Comparison of ENCODE assay signal across 10 mouse cellular contexts in the genomic region with DNA sequence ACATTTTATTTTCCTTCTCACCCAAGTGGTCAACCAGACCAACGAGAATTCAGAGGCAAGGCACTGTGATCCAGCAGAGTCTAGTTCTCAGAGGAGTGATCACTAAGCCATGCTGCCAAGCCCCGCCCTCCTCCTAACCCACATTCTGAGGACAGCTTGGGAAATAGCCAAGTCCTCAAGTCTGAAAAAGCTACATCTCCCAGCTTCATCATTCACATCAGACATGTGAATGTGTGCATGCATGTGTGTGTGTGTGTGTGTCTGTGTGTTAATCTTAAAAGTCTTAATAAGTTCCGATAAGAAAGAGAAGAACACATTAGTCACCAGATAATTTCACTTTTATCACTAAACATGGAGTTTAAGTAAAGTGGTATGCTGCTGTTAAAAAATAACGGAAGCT.
DNase-seq lines count a peak whose midpoint lies in the region.
"Had no signal": no experiment of that assay in that cellular context is flagged by ENCODE, and none has a peak within 500 bp of the region (broad histone marks: within the 10 kb centered on the region; RNA-seq: fewer than 3 reads in every experiment).

No protein-coding gene starts in this region.

- H3K4me3 ChIP-seq in heart, embryonic 10.5 days: no peak overlapping the region
- H3K4me3 ChIP-seq: forebrain, embryonic 15.5 days had no signal

- no peaks in the 10 kb centered on the region for H3K27me3 ChIP-seq in heart, embryonic 10.5 days (ENCODE audit: insufficient read depth, poor library complexity, severe bottlenecking)
- H3K27me3 ChIP-seq: forebrain, embryonic 15.5 days had no signal

- WGBS in heart, embryonic 10.5 days: 84% methylated on average over 4 of the region's 4 CpGs

- DNase-seq in heart, adult 18-20 months: peak; percentile 77 to 80
- no peak for DNase-seq in heart, embryonic 10.5 days (ENCODE audit: low spot score)
- peak; percentile 4 for DNase-seq in R1 (ENCODE audit: low read depth, low spot score)
- peak; percentile 67 for DNase-seq in heart, adult 8-10 months (ENCODE audit: low spot score)
- DNase-seq in lung, postnatal 10 days: peak; percentile 79
- no peak for DNase-seq in layer of hippocampus, adult 9-10 months (ENCODE audit: low spot score)
- DNase-seq in spleen, postnatal 36 days (ENCODE audit: low spot score in 2 of 2): no peak
- DNase-seq in left cerebral cortex, postnatal 14 days (ENCODE audit: low spot score in 2 of 2): no peak
- DNase-seq: thymus, postnatal 14 days had no signal

- H3K27ac ChIP-seq in heart, embryonic 10.5 days: no peak overlapping the region
- H3K27ac ChIP-seq: forebrain, embryonic 15.5 days had no signal

- intact Hi-C loops in left cerebral cortex, postnatal 14 days (cut with DNase I): loop anchor here (5.0 kb wide), 3 partner anchors 197 to 337 kb away; no protein-coding TSS in a partner anchor

- no peaks in the 10 kb centered on the region for H3K4me1 ChIP-seq in heart, embryonic 10.5 days
- H3K4me1 ChIP-seq: forebrain, embryonic 15.5 days had no signal

- H3K9me3 ChIP-seq in heart, embryonic 10.5 days: no peaks in the 10 kb centered on the region
- H3K9me3 ChIP-seq: forebrain, embryonic 15.5 days had no signal

- peaks cover 23% of the 10 kb centered on the region for H3K36me3 ChIP-seq in heart, embryonic 10.5 days
- H3K36me3 ChIP-seq: forebrain, embryonic 15.5 days had no signal

Comparison
In these comparisons a context has a peak if more than half of its experiments do, and no peak if none do; other contexts are left out.
1. DNase-seq: peak in heart, adult 18-20 months (2 of 2), R1 (single experiment), heart, adult 8-10 months (single experiment) and lung, postnatal 10 days (single experiment); none in heart, embryonic 10.5 days (single experiment), layer of hippocampus, adult 9-10 months (single experiment), spleen, postnatal 36 days (0 of 2) and left cerebral cortex, postnatal 14 days (0 of 2).